ENCODE assay signal across 13 mouse cellular contexts in genomic region chr4:139081270-139081931, GRCm38 (mm10). TPM values are rescaled to one million over a fixed set of nuclear protein-coding genes. Genes with fewer than 3 reads are reported as not detected.
DNase-seq lines count a peak whose midpoint lies in the region; ATAC-seq lines count a peak whose summit lies in the region.
"Had no signal": no experiment of that assay in that cellular context is flagged by ENCODE, and none has a peak within 500 bp of the region (broad histone marks: within the 10 kb centered on the region; RNA-seq: fewer than 3 reads in every experiment).

No protein-coding gene starts in this region.

- 83% methylated on average over 18 of the region's 18 CpGs for WGBS in forebrain, embryonic 12.5 days
- WGBS in forebrain, embryonic 11.5 days: 81% methylated on average over 18 of the region's 18 CpGs
- 65% methylated on average over 18 of the region's 18 CpGs for WGBS in neural tube, embryonic 13.5 days

- peaks cover 31% of the 10 kb centered on the region for H3K27me3 ChIP-seq in forebrain, embryonic 12.5 days
- H3K27me3 ChIP-seq in forebrain, embryonic 11.5 days (ENCODE audit: control insufficient read depth, insufficient read depth, low read length): peaks cover 7% of the 10 kb centered on the region
- peaks cover 29% of the 10 kb centered on the region for H3K27me3 ChIP-seq in neural tube, embryonic 13.5 days

- H3K4me3 ChIP-seq in forebrain, embryonic 12.5 days (replicated peaks): no peak overlapping the region
- H3K4me3 ChIP-seq in forebrain, embryonic 11.5 days (ENCODE audit: low read depth, low read length): no peak overlapping the region
- H3K4me3 ChIP-seq in neural tube, embryonic 13.5 days: no peak overlapping the region
- H3K4me3 ChIP-seq: midbrain, embryonic 12.5 days had no signal

- ATAC-seq in forebrain, embryonic 12.5 days (ENCODE audit: low FRiP score): no peak
- ATAC-seq in forebrain, embryonic 11.5 days (replicated peaks; ENCODE audit: low FRiP score): no peak
- ATAC-seq in neural tube, embryonic 13.5 days (ENCODE audit: low read depth): no peak

- no peak overlapping the region for H3K9ac ChIP-seq in forebrain, embryonic 12.5 days
- H3K9ac ChIP-seq in forebrain, embryonic 11.5 days (ENCODE audit: low read length): no peak overlapping the region
- H3K9ac ChIP-seq in neural tube, embryonic 13.5 days: peak overlapping the region; percentile 34; the same call in 1 of the 2 replicates
- H3K9ac ChIP-seq: midbrain, embryonic 12.5 days had no signal

- no peaks in the 10 kb centered on the region for H3K9me3 ChIP-seq in forebrain, embryonic 12.5 days
- no peaks in the 10 kb centered on the region for H3K9me3 ChIP-seq in forebrain, embryonic 11.5 days (ENCODE audit: control insufficient read depth, low read length)
- no peaks in the 10 kb centered on the region for H3K9me3 ChIP-seq in neural tube, embryonic 13.5 days
- H3K9me3 ChIP-seq: midbrain, embryonic 12.5 days had no signal

- H3K4me1 ChIP-seq in forebrain, embryonic 12.5 days: peaks cover 18% of the 10 kb centered on the region
- peaks cover 9% of the 10 kb centered on the region for H3K4me1 ChIP-seq in forebrain, embryonic 11.5 days (replicated peaks; ENCODE audit: control insufficient read depth, insufficient read depth, low read length)
- H3K4me1 ChIP-seq in neural tube, embryonic 13.5 days (replicated peaks): peaks cover 31% of the 10 kb centered on the region

- intact Hi-C loops in heart, postnatal 36 days (cut with DNase I): no loop called here

- no peak overlapping the region for H3K4me2 ChIP-seq in forebrain, embryonic 12.5 days
- no peak overlapping the region for H3K4me2 ChIP-seq in forebrain, embryonic 11.5 days (ENCODE audit: low read depth, low read length, severe bottlenecking)
- no peak overlapping the region for H3K4me2 ChIP-seq in neural tube, embryonic 13.5 days
- H3K4me2 ChIP-seq: liver, embryonic 11.5 days; midbrain, embryonic 12.5 days had no signal

- DNase-seq in forebrain, embryonic 11.5 days (ENCODE audit: low spot score): no peak
- no peak for DNase-seq in neural tube, embryonic 10.5 days (ENCODE audit: extremely low spot score, low spot score)
- DNase-seq in cerebellum, adult 9-11 months: peak; percentile 57
- DNase-seq in layer of hippocampus, postnatal 10 days (ENCODE audit: low spot score in 2 of 2): peak; percentile 42 to 61
- no peak for DNase-seq in natural killer cell, adult 2 months (ENCODE audit: low spot score in 2 of 2)
- DNase-seq in heart, postnatal 36 days: no peak
- DNase-seq: lung, postnatal 14 days; spleen, adult 18-20 months had no signal

- H3K36me3 ChIP-seq in forebrain, embryonic 12.5 days (replicated peaks): no peaks in the 10 kb centered on the region
- no peaks in the 10 kb centered on the region for H3K36me3 ChIP-seq in forebrain, embryonic 11.5 days (ENCODE audit: control insufficient read depth, insufficient read depth, low read length)
- no peaks in the 10 kb centered on the region for H3K36me3 ChIP-seq in neural tube, embryonic 13.5 days
- H3K36me3 ChIP-seq: midbrain, embryonic 12.5 days had no signal

- H3K27ac ChIP-seq in forebrain, embryonic 12.5 days: 0 out of 2 replicates have a peak overlapping the region, but pooled peaks have one; percentile 31
- no peak overlapping the region for H3K27ac ChIP-seq in forebrain, embryonic 11.5 days (ENCODE audit: low read depth, low read length)
- 0 out of 2 replicates have a peak overlapping the region, but pooled peaks have one; percentile 18 for H3K27ac ChIP-seq in neural tube, embryonic 13.5 days (replicated peaks)
- H3K27ac ChIP-seq: midbrain, embryonic 12.5 days had no signal

RNA-seq across cellular contexts. Expression of gene Htr6, which starts 6.0 kb away (rescaled TPM):
- 0.18 TPM in 1 of 2 replicates, not detected in the other for polyA plus RNA-seq in forebrain, embryonic 12.5 days (2016; fragmentation: Nextera tagmentation; extraction: Ambion mirVana)
- polyA plus RNA-seq in forebrain, embryonic 11.5 days (2014; fragmentation: Nextera tagmentation; extraction: Ambion mirVana): 0.27 TPM in 1 of 2 replicates, not detected in the other
- polyA plus RNA-seq in neural tube, embryonic 13.5 days (2015; fragmentation: Nextera tagmentation; extraction: Ambion mirVana): 0.45 and 0.60 TPM in 2 replicates
- 1 to 10 TPM; 5.4 to 6.5 TPM for total RNA-seq in layer of hippocampus, postnatal 10 days (2021)
- total RNA-seq in heart, postnatal 36 days (2021): not detected
- total RNA-seq: hematopoietic stem cell, adult 5-6 weeks had no signal
- polyA plus RNA-seq: liver, embryonic 11.5 days; midbrain, embryonic 12.5 days had no signal

RNA-seq across cellular contexts. Expression of gene Nbl1, which starts 11.4 kb away (rescaled TPM):
- polyA plus RNA-seq in forebrain, embryonic 12.5 days (2016; fragmentation: Nextera tagmentation; extraction: Ambion mirVana): 22.5 and 26.7 TPM in 2 replicates
- polyA plus RNA-seq in forebrain, embryonic 11.5 days (2014; fragmentation: Nextera tagmentation; extraction: Ambion mirVana): 23.9 and 24.7 TPM in 2 replicates
- polyA plus RNA-seq in neural tube, embryonic 13.5 days (2015; fragmentation: Nextera tagmentation; extraction: Ambion mirVana): 49.1 and 59.7 TPM in 2 replicates
- 10 to 100 TPM; 64.4 to 83.9 TPM for total RNA-seq in layer of hippocampus, postnatal 10 days (2021)
- total RNA-seq in heart, postnatal 36 days (2021): 10 to 100 TPM; 25.5 to 29.1 TPM

RNA-seq across cellular contexts. Expression of gene Minos1, which starts 49.5 kb away (rescaled TPM):
- polyA plus RNA-seq in forebrain, embryonic 12.5 days (2016; fragmentation: Nextera tagmentation; extraction: Ambion mirVana): 416 and 438 TPM in 2 replicates
- 344 and 387 TPM in 2 replicates for polyA plus RNA-seq in forebrain, embryonic 11.5 days (2014; fragmentation: Nextera tagmentation; extraction: Ambion mirVana)
- polyA plus RNA-seq in neural tube, embryonic 13.5 days (2015; fragmentation: Nextera tagmentation; extraction: Ambion mirVana): 431 and 499 TPM in 2 replicates
- total RNA-seq in layer of hippocampus, postnatal 10 days (2021): 100 to 1,000 TPM; 206 to 208 TPM
- total RNA-seq in heart, postnatal 36 days (2021): 100 to 1,000 TPM; 679 to 769 TPM

Comparison
In these comparisons a context has a peak if more than half of its experiments do, and no peak if none do; other contexts are left out.
1. DNase-seq: peak in cerebellum, adult 9-11 months (single experiment) and layer of hippocampus, postnatal 10 days (2 of 2); none in forebrain, embryonic 11.5 days (single experiment), neural tube, embryonic 10.5 days (single experiment), natural killer cell, adult 2 months (0 of 2) and heart, postnatal 36 days (0 of 2).